Mouse (Mus musculus) gastrocnemius, adult 18-20 months (tissue): ENCODE measurements around the gene Vti1a. TPM values are rescaled to one million over a fixed set of nuclear protein-coding genes. Genes with fewer than 3 reads are reported as not detected.
A peak's percentile ranks its signal among the peaks of the same experiment; 100 is the strongest.

ENCODE experiments used
- DNase-seq: peaks from one replicate; pipeline ENCODE4 v3.0.0; 2021; ENCODE audit warnings: low spot score
- total RNA-seq, 2 experiments: library from RNA; stranded (reverse); gene quantifications; 2 replicates each; pipeline ENCODE4 v1.2.3; 2021

The Vti1a gene
- total RNA-seq, 2 experiments from 2014 or later, result 17.3 TPM

GRCm38 (mm10) chr19:55520236-55520635, 204.1 kb downstream of the Vti1a start:
- DNase-seq, result no peak

- no peak for DNase-seq
Measured at GRCm38 (mm10) chr19:55523340-55523739, 207.2 kb downstream of the Vti1a start.

GRCm38 (mm10) chr19:55524385-55524784, 208.3 kb downstream of the Vti1a start:
- DNase-seq, result no peak

GRCm38 (mm10) chr19:55525056-55525455, 209.0 kb downstream of the Vti1a start:
- DNase-seq, result no peak

- DNase-seq, result no peak
Measured at GRCm38 (mm10) chr19:55526717-55527235, 210.7 kb downstream of the Vti1a start.

GRCm38 (mm10) chr19:55530041-55530440, 213.9 kb downstream of the Vti1a start:
- DNase-seq, result peak; percentile 78

GRCm38 (mm10) chr19:55532681-55533080, 216.6 kb downstream of the Vti1a start:
- peak; percentile 31 for DNase-seq

- no peak for DNase-seq
Measured at GRCm38 (mm10) chr19:55536273-55536937, 220.3 kb downstream of the Vti1a start.

- no peak for DNase-seq
Measured at GRCm38 (mm10) chr19:55537691-55538090, 221.6 kb downstream of the Vti1a start.

GRCm38 (mm10) chr19:55541641-55542040, 225.5 kb downstream of the Vti1a start:
- DNase-seq, result no peak

- DNase-seq, result peak; percentile 15
Measured at GRCm38 (mm10) chr19:55542461-55542860, 226.4 kb downstream of the Vti1a start.

- no peak for DNase-seq
Measured at GRCm38 (mm10) chr19:55543188-55543587, 227.1 kb downstream of the Vti1a start.

- no peak for DNase-seq
Measured at GRCm38 (mm10) chr19:55544498-55544897, 228.4 kb downstream of the Vti1a start.

GRCm38 (mm10) chr19:55545529-55545928, 229.4 kb downstream of the Vti1a start:
- DNase-seq, result peak; percentile 85

- no peak for DNase-seq
Measured at GRCm38 (mm10) chr19:55546009-55546528, 230.0 kb downstream of the Vti1a start.

GRCm38 (mm10) chr19:55548206-55548605, 232.1 kb downstream of the Vti1a start:
- DNase-seq, result no peak

- DNase-seq, result no peak
Measured at GRCm38 (mm10) chr19:55548656-55549055, 232.6 kb downstream of the Vti1a start.

- DNase-seq, result no peak
Measured at GRCm38 (mm10) chr19:55550176-55550575, 234.1 kb downstream of the Vti1a start.

GRCm38 (mm10) chr19:55552339-55552738, 236.2 kb downstream of the Vti1a start:
- no peak for DNase-seq

GRCm38 (mm10) chr19:55552861-55553260, 236.8 kb downstream of the Vti1a start:
- no peak for DNase-seq

GRCm38 (mm10) chr19:55554295-55554694, 238.2 kb downstream of the Vti1a start:
- no peak for DNase-seq

- DNase-seq, result no peak
Measured at GRCm38 (mm10) chr19:55554703-55555102, 238.6 kb downstream of the Vti1a start.
